Mouse (Mus musculus) spleen, adult 2 months (tissue): ENCODE measurements around the gene Gm26920.

Experiments
- CTCF ChIP-seq: fragments of 200-500 bp; IDR thresholded peaks from 2 replicates; pipeline ENCODE4 v1.5.1; 2011; ENCODE audit warnings: mild to moderate bottlenecking, inconsistent platforms; ENCODE audit not compliant: insufficient read depth, insufficient read length, insufficient replicate concordance; ENCODE audit errors: extremely low read depth
- POLR2A ChIP-seq: fragments of 200-500 bp; IDR thresholded peaks from 2 replicates; pipeline ENCODE4 v1.6.1; 2011; ENCODE audit warnings: low read depth, low read length, inconsistent platforms

GRCm38 (mm10) chr7:30095551-30096125 is 5.4 kb upstream of the Gm26920 start:
- no peak for TF ChIP-seq CTCF
- TF ChIP-seq POLR2A = no peak
